Mouse (Mus musculus) intestine, embryonic 16.5 days (tissue): Measurements from ENCODE around the gene Fryl. TPM values are rescaled to one million over a fixed set of nuclear protein-coding genes. Genes with fewer than 3 reads are reported as not detected.

Experiments used
- ATAC-seq: fragments of 200-750 bp; cut with Nextera tagmentation; 2 replicates; pipeline ENCODE4 v1.8.0; 2017; ENCODE audit warnings: moderate TSS enrichment, moderate library complexity
- H3K27ac ChIP-seq: fragments of 300-500 bp; sonication (generic); 2 replicates; pipeline ENCODE4 v1.5.1; 2014; ENCODE audit warnings: mild to moderate bottlenecking, low read length
- H3K27me3 ChIP-seq: fragments of 300-500 bp; sonication (generic); replicated peaks from 2 replicates; pipeline ENCODE4 v1.6.1; 2014; ENCODE audit warnings: low read length, control low read depth, mixed read lengths; ENCODE audit not compliant: control insufficient read depth, insufficient read depth
- H3K36me3 ChIP-seq: fragments of 300-500 bp; sonication (generic); 2 replicates; pipeline ENCODE4 v1.6.1; 2014; ENCODE audit warnings: low read length, control low read depth; ENCODE audit not compliant: control insufficient read depth, insufficient read depth
- H3K4me1 ChIP-seq: fragments of 300-500 bp; sonication (generic); 2 replicates; pipeline ENCODE4 v1.6.1; 2014; ENCODE audit warnings: low read length, control low read depth, mixed read lengths; ENCODE audit not compliant: control insufficient read depth, insufficient read depth
- H3K4me2 ChIP-seq: fragments of 300-500 bp; sonication (generic); 2 replicates; pipeline ENCODE4 v1.6.1; 2014; ENCODE audit warnings: low read depth, low read length, control low read depth
- H3K4me3 ChIP-seq: fragments of 300-500 bp; sonication (generic); 2 replicates; pipeline ENCODE4 v1.5.1; 2014; ENCODE audit warnings: mild to moderate bottlenecking, low read length
- H3K9ac ChIP-seq: fragments of 300-500 bp; sonication (generic); 2 replicates; pipeline ENCODE4 v1.6.1; 2014; ENCODE audit warnings: low read depth, low read length
- H3K9me3 ChIP-seq: fragments of 300-500 bp; sonication (generic); 2 replicates; pipeline ENCODE4 v1.6.1; 2016; ENCODE audit warnings: low read length, control low read depth; ENCODE audit not compliant: control insufficient read depth
- WGBS: fragments of 180-500 bp; shearing (Covaris S2); extraction: QIAGEN DNeasy Blood & Tissue Kit; methylation state at CpG from one replicate; pipeline ENCODE4 v1.1.7; 2014; 5-methylcytosine and 5-hydroxymethylcytosine counted together
- polyA plus RNA-seq: library from polyadenylated mRNA; unstranded; fragments of >200 nt; fragmentation: Nextera tagmentation; extraction: Ambion mirVana; gene quantifications from 2 replicates; pipeline ENCODE4 v1.2.1, GENCODE M21; 2015

Gene Fryl
- polyA plus RNA-seq, 1 experiment from 2014 or later: 22.6 TPM

DNA sequence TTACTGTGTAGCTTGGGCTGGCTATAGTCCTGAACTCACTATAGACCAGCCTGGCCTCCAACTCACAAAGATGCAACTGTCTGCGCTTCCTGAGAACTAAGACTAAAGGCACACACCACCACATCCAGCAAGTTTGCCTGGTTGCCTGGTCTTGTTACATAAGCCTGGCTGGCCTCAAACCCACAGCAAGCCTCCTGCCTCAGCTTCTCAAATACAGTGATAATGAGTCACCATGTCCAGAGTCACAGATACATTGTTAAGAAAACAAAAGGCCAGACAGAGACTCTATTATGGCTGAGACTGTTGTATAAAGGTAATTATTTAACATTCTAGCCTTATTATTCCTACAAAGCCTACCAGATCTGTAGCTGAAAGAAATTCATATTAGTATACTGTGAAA is 39.3 kb downstream of the Fryl start:
- Histone ChIP-seq H3K4me1 (no peaks in the 10 kb centered on the region), H3K36me3 (no peaks in the 10 kb centered on the region), H3K27me3 (no peaks in the 10 kb centered on the region), H3K9me3 (no peaks in the 10 kb centered on the region), H3K4me2 (no peak overlapping the region), H3K9ac (no peak overlapping the region), H3K4me3 (no peak overlapping the region), H3K27ac (no peak overlapping the region)
- 97% methylated on average over 1 of the region's 1 CpGs for WGBS
- ATAC-seq: no peak

DNA sequence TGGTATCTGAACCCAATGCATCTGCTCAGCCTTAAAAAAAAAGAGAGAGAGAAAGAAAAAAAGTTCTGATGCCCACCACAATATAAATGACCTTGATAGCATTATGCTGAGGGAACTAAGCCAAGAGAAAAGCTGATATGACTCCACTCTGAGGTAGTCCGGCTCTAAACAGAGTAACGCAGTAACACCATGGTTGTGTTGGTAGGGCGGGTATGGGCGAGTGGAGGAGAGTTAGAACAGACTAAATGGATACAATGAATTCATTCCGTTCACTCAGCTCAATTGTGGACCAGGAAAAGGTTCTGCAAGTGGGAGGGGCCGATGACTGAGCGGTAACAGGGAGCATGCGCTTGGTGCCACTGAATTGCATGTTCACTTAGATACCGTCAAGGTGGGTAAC is 40.4 kb downstream of the Fryl start:
- Histone ChIP-seq H3K27me3 (no peaks in the 10 kb centered on the region), H3K36me3 (no peaks in the 10 kb centered on the region), H3K4me1 (no peaks in the 10 kb centered on the region), H3K27ac (no peak overlapping the region), H3K9me3 (no peaks in the 10 kb centered on the region), H3K9ac (no peak overlapping the region), H3K4me3 (no peak overlapping the region), H3K4me2 (no peak overlapping the region)
- no peak for ATAC-seq
- 85% methylated on average over 9 of the region's 9 CpGs for WGBS

DNA sequence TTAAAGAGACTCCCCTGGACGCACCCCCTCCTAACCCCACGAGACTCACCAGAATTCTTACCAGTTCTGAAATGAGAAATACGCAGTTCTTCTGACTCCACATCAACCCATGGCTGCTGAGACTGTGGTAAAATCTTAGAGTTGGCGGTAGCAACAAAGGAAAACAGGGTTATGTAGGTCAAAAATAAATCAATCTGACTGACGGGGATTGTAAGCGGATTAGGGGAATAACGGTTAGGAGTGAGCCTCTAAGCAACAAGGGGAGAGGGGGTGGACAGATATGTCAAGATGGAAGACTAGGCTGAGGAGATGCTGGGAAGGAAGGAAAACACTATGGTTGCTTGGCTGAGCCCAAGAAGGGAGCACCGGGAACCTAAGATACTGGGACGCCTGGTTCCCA is 44.0 kb downstream of the Fryl start:
- WGBS: 82% methylated on average over 9 of the region's 9 CpGs
- Histone ChIP-seq H3K9me3 (no peaks in the 10 kb centered on the region), H3K4me2 (no peak overlapping the region), H3K4me1 (no peaks in the 10 kb centered on the region), H3K27ac (no peak overlapping the region), H3K27me3 (no peaks in the 10 kb centered on the region), H3K36me3 (no peaks in the 10 kb centered on the region), H3K4me3 (no peak overlapping the region), H3K9ac (no peak overlapping the region)
- no peak for ATAC-seq

DNA sequence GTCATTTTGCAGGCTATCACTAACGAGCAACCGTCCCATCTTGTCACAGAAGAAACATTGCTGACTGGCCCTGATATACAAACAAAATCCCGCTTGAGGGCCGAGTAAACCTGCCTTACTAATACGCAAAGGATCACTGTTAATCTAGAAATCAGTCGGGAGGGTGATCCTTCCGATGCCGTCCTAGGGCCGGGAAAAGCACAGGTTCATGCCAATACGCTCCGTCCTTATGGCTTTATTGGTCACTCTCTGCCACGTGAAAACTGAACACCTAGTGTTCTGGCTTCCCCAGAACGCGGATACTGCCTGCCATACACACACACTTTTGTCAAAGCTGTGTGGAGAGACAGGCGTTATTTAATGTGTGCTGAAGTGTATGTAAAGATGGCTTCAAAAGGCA is 44.5 kb downstream of the Fryl start:
- Histone ChIP-seq H3K4me3 (no peak overlapping the region), H3K9me3 (no peaks in the 10 kb centered on the region), H3K4me1 (no peaks in the 10 kb centered on the region), H3K9ac (no peak overlapping the region), H3K27ac (no peak overlapping the region), H3K4me2 (no peak overlapping the region), H3K27me3 (no peaks in the 10 kb centered on the region), H3K36me3 (no peaks in the 10 kb centered on the region)
- WGBS: 88% methylated on average over 15 of the region's 15 CpGs
- ATAC-seq: no peak

DNA sequence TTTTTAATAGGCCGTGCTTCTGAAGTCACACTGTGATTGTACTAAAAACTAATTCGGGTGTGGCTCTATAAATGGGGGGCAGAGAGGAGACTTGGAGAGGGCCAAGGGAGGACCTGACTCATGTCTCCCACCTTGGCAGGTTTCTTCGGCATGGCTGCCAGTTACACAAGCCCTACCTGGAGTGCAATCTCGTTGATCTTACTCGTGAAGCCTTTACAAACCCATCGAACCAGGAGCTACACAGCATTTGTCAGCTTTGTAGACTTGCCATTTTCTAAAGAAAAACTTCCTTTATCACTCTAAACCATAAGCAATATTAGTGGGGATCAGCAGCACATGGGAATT is 45.5 kb downstream of the Fryl start:
- Histone ChIP-seq H3K4me1 (peaks cover 3% of the 10 kb centered on the region; the same call in 1 of the 2 replicates), H3K4me3 (no peak overlapping the region), H3K4me2 (no peak overlapping the region), H3K27me3 (no peaks in the 10 kb centered on the region), H3K27ac (no peak overlapping the region), H3K36me3 (no peaks in the 10 kb centered on the region), H3K9me3 (no peaks in the 10 kb centered on the region), H3K9ac (no peak overlapping the region)
- 0 out of 2 replicates have a peak, but pooled peaks have one; percentile 18 for ATAC-seq
- 86% methylated on average over 6 of the region's 6 CpGs for WGBS

DNA sequence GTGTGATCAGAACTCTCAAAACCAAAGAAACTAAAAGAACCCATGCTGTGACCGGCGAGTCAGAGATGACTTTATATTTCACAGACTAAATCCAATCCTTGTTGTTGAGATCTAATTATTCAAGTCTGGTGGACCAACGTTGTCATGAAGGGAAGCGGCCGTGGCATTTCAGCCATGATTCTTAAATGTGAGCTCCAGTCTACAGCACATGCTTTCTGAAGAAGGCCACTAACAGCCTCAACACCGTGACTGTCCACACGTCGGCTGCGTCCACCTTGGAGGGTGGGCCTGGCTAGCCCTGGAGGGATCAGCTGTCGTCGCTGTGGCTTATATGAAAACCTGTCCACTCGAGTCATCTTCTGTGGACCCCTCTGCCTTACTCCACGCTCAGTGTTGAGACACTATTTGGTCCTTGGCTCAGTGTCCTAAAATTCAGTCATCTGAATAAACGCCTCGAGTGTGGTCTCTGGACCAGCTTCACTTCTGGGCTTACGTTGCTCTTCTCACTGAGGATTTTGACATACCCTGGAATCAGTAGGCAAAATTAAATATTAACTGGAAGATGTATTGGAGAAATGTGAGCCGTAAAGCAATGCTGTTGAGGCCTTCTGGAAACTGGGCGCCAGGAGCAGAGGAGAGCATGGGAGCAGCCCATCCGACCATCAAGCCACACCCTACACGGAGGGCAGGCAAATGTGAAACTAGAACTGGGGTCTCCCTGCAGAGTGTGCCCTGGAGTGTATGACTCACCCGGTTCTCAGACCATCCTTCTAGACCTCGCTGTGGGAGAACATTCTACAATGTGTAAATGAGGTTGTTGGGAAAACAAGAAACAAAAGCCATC is 46.1 kb downstream of the Fryl start:
- peaks cover 3% of the 10 kb centered on the region; the same call in 1 of the 2 replicates for H3K4me1 ChIP-seq
- H3K27ac ChIP-seq: no peak overlapping the region
- no peaks in the 10 kb centered on the region for H3K27me3 ChIP-seq
- peak; percentile 84 for ATAC-seq
- no peaks in the 10 kb centered on the region for H3K36me3 ChIP-seq
- no peak overlapping the region for H3K4me3 ChIP-seq
- 78% methylated on average over 22 of the region's 22 CpGs for WGBS
- no peaks in the 10 kb centered on the region for H3K9me3 ChIP-seq
- H3K9ac ChIP-seq: no peak overlapping the region
- H3K4me2 ChIP-seq: no peak overlapping the region

DNA sequence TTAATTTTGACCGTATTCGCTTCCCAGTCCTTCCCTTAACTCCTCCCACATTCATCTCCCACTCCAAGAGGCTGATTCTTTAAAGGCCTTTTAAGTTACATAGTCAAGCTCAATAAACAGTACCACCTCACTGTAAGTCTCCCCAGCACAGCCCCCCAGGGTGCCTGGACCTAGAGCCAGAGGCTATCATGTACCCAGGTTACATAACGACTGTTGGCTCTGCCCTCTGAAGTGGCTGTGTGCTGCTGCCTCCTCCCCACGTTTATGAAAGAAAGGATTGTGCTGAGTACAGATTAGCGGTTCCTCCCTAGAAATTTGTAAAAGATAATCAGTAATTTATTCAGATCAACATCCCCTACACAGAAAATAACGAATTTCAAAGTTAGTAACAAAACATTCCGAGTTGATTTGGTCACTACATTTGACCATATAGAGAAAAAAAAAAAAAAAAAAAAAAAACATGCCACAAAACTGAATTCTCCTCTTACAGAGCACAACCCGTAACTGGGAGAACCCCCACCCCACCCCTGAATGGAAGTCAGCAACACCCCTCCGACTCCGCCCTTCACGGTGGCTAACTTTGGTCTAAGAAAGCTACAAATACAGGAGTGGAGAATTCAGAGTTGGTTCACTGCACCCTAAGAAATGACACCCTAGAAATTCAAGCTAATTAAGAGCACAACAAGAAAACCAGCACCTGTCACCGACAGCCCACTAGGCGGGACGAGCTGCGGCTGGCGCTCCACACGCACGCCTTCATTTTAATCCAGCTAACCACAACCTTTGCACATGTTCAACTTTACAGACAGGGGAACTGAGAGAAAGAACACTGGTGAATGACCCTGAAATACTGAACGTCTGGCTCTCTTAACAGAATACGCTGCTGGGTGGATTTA is 47.0 kb downstream of the Fryl start:
- no peak overlapping the region for H3K4me3 ChIP-seq
- no peaks in the 10 kb centered on the region for H3K27me3 ChIP-seq
- 78% methylated on average over 20 of the region's 20 CpGs for WGBS
- no peak overlapping the region for H3K27ac ChIP-seq
- no peaks in the 10 kb centered on the region for H3K9me3 ChIP-seq
- H3K9ac ChIP-seq: no peak overlapping the region
- no peaks in the 10 kb centered on the region for H3K36me3 ChIP-seq
- no peak overlapping the region for H3K4me2 ChIP-seq
- ATAC-seq: no peak
- peaks cover 3% of the 10 kb centered on the region; the same call in 1 of the 2 replicates for H3K4me1 ChIP-seq

DNA sequence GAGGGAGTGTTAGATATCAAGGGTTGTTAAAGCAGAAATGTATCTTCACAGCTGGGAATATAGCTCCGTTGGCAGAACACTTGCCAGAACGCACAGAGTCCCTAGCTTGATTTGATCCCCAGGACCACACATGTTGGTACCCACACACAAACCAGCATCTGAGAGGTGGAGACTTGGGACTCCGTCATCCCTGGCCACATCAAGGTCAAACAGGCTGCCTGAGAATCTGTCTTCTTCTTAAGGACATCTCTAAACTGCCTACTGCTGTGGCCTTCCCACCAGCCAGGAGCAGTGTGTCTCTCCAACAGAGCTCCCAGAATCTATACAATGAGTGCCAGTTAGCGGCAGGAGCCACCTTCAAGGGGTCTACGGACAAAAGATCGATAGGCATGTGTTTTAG is 47.8 kb downstream of the Fryl start:
- peaks cover 3% of the 10 kb centered on the region; the same call in 1 of the 2 replicates for H3K4me1 ChIP-seq
- H3K9me3 ChIP-seq: no peaks in the 10 kb centered on the region
- H3K27ac ChIP-seq: no peak overlapping the region
- no peak overlapping the region for H3K4me3 ChIP-seq
- 66% methylated on average over 6 of the region's 6 CpGs for WGBS
- H3K36me3 ChIP-seq: no peaks in the 10 kb centered on the region
- H3K9ac ChIP-seq: no peak overlapping the region
- no peaks in the 10 kb centered on the region for H3K27me3 ChIP-seq
- ATAC-seq: no peak
- H3K4me2 ChIP-seq: no peak overlapping the region

DNA sequence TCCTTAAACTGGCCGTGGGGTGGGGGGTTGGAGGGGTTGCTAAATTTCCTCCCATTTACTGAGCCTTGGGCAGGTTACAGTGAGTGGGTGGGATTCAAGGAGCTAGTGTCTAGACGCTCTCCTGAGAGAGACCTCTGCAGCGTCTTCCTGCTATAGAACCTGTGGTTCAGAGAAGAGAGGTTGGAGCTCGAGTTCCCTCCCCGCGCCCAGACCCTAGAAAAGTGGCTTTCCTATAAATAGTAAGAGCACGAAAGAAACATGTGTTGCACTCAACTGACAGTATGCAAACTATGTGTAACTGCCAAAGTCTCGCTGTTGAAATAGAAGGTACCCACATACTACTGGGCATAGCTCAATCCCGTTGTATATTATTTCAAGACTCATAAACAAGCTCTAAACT is 49.7 kb downstream of the Fryl start:
- H3K27ac ChIP-seq: no peak overlapping the region
- H3K4me3 ChIP-seq: no peak overlapping the region
- H3K9ac ChIP-seq: no peak overlapping the region
- 84% methylated on average over 9 of the region's 9 CpGs for WGBS
- no peaks in the 10 kb centered on the region for H3K9me3 ChIP-seq
- H3K4me1 ChIP-seq: peaks cover 3% of the 10 kb centered on the region; the same call in 1 of the 2 replicates
- no peaks in the 10 kb centered on the region for H3K27me3 ChIP-seq
- no peak overlapping the region for H3K4me2 ChIP-seq
- no peak for ATAC-seq
- no peaks in the 10 kb centered on the region for H3K36me3 ChIP-seq
